Mouse (Mus musculus) v-Abl transformed pro-B cells (cell line): ENCODE data around the gene Tnk2.

Source experiments
- in situ Hi-C, 2 experiments: fragments of 400-800 bp; cut with MboI; formaldehyde crosslinking; loops; one replicate each; pipeline ENCODE4 v1.15.1; 2025; ENCODE audit not compliant: unreplicated experiment in 2 of 2

Tnk2 gene

GRCm38 (mm10) chr16:32656794-32657193 lies 13.1 kb downstream of the Tnk2 start:
- in situ Hi-C loops: no loop called here

DNA sequence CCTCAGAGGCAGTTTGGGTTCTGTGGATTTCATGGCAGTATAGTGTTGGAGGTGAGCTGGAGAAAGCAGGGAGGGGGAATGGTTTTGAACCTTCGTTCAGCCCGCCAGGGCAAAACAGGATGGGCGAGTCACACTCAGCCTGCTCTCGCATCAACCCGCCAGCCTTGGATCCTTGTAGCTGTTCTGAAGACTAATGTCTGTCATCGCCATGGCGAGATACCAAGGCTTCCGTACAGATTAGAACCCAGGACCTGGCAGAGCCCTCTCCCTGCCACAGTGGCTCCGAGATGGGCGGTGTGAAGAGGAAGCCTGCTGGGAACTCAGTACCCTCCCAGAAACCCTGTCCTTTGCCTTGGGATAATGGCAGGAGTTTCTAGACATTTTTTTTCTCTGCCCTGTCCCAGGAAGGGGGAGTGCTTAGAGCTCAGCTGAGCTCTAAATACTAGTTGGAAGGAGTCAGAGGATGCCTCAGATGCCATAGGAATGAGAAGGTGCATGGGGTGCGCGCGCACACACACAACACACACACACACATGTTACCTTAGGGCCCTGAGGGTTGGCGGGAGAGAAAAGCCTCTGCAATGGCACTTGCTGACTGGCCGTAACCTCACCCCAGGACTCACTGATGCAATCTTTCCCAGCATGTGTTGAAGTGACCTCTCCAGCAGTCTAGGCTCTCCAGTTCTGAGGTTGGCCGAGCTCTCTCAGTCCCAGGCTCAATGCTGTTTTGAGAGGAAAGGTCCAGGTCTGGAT lies 14.0 kb downstream of the Tnk2 start:
- in situ Hi-C loops: no loop called here

- in situ Hi-C loops: no loop called here
Measured at GRCm38 (mm10) chr16:32658743-32659171, 15.1 kb downstream of the Tnk2 start.

DNA sequence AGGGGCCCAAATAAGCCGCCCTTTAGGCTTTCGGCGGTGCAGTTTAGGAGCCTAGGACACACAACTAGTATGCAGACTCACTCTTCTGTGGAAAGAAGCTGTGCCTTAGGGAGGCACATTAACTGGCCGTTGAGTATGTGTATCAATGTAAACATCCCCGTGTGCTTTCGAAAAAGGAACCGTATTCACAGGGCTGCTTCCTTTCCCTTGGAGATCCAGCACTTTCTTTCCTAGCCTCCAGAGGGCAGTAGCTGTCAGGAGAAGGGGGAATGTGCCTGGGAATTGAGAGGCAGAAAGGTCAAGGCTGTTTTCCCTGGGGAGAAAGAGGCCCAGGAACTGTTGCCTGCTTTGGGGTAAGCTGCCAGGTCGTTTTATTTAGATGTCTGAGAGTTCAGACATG lies 15.7 kb downstream of the Tnk2 start:
- in situ Hi-C loops: no loop called here

- in situ Hi-C loops: no loop called here
Measured at GRCm38 (mm10) chr16:32660095-32660494, 16.4 kb downstream of the Tnk2 start.

DNA sequence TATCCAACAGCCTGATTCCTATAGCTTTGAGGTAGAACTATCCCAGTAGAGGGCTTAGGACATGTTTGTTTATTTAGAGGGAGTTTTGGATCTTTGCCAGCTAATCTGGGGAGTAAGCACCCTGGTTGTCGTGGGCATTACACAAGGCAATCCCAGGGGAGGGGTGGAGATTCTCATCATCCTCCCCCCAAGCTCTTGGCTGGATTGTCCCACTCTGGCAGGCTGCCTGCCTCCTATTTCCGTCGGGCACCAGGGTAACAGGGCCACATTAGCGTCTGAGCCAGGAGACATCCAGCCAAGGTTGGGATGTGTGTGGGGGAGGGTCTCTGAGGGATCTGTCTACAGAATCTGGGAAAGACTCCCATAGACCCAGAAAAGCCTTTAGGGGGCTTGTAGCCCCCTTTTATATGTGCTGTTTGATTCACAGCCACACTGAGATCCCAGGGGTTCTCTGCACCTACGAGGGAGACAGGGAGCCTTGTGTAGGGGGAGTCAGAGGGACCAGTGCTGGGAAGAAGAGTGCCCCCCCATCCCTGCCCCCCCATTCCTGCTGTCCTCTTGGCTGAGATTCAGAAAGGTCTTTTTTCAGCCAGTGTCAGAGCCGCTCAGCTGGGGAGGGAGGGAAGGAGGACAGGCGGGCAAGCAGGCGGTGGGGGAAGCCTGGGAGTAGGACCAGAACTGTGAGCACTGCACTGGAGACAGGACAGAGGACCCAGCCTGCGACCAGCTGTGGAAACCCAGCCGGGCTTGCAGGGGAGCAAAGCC lies 17.1 kb downstream of the Tnk2 start:
- in situ Hi-C loops: no loop called here

- in situ Hi-C loops: no loop called here
Measured at GRCm38 (mm10) chr16:32661493-32661921, 17.8 kb downstream of the Tnk2 start.

- in situ Hi-C loops: no loop called here
Measured at GRCm38 (mm10) chr16:32662372-32662771, 18.7 kb downstream of the Tnk2 start.

- in situ Hi-C loops: no loop called here
Measured at GRCm38 (mm10) chr16:32663231-32663858, 19.7 kb downstream of the Tnk2 start.

GRCm38 (mm10) chr16:32664211-32664610 lies 20.5 kb downstream of the Tnk2 start:
- in situ Hi-C loops: no loop called here

- in situ Hi-C loops: no loop called here
Measured at GRCm38 (mm10) chr16:32665851-32666665, 22.4 kb downstream of the Tnk2 start.

- in situ Hi-C loops: no loop called here
Measured at GRCm38 (mm10) chr16:32666671-32667551, 23.2 kb downstream of the Tnk2 start.

DNA sequence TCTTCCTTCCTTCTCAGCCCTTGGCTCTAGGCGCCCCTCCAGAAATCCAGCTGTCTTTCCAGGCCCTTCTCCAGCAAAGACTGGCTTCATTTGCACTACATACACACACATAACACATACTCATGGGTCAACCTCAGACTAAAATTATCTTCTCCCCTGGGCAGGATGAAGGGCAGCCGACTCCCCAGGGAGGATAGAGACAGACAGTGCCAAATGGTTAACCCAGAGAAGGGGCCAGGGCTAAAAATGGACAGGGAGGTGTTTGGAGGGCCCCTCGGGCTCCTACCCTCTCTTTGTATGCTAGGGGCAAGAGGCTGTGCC lies 23.8 kb downstream of the Tnk2 start:
- in situ Hi-C loops: no loop called here

- in situ Hi-C loops: no loop called here
Measured at GRCm38 (mm10) chr16:32668030-32668429, 24.4 kb downstream of the Tnk2 start.

- in situ Hi-C loops: no loop called here
Measured at GRCm38 (mm10) chr16:32668472-32668871, 24.8 kb downstream of the Tnk2 start.

DNA sequence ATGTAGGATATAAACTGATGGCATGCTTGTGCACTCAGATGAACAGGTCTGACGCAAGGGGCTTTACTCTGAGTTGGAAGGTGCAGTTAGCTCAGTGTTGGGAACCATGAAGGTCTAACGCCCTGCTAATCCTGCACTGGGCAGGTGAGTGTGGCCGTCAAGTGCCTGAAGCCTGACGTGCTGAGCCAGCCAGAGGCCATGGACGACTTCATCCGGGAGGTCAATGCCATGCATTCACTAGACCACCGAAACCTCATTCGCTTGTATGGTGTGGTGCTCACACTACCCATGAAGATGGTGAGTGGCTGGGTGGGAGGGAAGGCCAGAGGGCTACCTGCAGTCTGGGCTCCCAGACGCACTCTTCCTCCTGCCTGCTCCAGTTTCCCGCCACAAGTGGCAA lies 25.6 kb downstream of the Tnk2 start:
- in situ Hi-C loops: no loop called here

DNA sequence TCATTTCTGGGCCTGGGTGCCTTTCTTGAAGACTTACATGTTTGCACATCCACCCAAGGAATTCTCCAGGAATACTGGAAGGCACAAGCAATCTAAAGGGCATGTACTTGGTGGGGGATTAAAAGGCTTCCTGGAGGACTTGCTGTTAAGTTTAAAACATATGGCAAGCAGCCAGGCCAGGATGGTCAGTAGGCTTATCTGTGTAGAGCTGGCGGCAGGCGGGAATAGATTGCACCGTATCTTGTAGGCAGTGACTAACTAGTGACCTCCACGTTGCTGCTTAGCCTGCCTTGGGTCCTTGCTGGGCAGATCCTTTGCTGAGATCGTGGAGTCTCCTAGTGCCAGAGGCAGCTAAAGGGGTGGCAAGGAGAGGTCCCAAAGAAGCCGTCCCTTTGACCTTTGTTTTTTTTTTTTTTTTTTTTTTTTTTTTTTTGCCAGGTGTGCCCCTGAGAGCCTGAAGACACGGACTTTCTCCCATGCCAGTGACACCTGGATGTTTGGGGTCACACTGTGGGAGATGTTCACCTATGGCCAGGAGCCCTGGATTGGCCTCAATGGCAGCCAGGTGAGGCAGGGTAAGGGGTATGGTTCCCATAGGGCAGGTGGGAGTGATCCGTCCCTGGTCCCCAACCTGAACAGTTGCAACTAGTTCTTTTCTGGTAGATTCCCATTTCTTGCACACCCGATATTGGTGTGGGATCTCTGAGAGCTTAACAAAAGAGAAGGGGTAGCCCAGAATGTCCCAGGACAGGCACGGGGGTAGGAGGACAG lies 26.9 kb downstream of the Tnk2 start:
- in situ Hi-C loops: loop anchor here in 1 of 2 experiments (5.0 kb wide), 1 partner anchor 38 kb away; no protein-coding TSS in a partner anchor

DNA sequence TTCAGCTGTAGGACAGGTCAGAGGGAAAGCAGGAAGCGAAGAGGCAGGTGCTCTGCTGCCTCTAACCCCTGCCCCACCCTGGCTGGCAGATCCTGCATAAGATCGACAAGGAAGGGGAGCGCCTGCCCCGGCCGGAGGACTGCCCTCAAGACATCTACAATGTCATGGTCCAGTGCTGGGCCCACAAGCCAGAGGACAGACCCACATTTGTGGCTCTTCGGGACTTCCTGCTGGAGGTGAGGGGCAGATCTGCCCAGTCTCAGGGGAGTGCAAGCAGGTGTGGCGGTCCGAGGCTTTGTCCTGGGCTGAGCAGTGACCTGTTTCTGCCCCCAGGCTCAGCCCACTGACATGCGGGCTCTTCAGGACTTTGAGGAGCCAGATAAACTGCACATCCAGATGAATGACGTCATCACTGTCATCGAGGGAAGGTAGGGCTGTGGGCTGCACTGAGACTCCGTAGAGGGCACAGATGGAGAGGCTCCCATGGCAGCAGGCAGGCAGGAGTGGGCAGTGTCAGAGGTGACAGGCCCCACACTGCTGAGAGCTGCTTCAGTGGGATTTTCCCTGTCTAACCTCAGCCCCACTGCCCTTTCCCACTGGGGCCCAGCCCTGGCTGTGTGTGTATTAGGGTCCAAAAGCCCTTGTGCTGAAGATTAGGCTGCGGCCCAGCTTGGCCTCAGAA lies 27.7 kb downstream of the Tnk2 start:
- in situ Hi-C loops: loop anchor here in 1 of 2 experiments (5.0 kb wide), 1 partner anchor 39 kb away; no protein-coding TSS in a partner anchor
